Mouse (Mus musculus): ENCODE measurements around the gene Cox6b1. TPM values are rescaled to one million over a fixed set of nuclear protein-coding genes. Genes with fewer than 3 reads are reported as not detected.

The Cox6b1 gene
- 848 and 867 TPM in 2 replicates for polyA plus RNA-seq (2015; fragmentation: Nextera tagmentation; extraction: Ambion mirVana)

DNA sequence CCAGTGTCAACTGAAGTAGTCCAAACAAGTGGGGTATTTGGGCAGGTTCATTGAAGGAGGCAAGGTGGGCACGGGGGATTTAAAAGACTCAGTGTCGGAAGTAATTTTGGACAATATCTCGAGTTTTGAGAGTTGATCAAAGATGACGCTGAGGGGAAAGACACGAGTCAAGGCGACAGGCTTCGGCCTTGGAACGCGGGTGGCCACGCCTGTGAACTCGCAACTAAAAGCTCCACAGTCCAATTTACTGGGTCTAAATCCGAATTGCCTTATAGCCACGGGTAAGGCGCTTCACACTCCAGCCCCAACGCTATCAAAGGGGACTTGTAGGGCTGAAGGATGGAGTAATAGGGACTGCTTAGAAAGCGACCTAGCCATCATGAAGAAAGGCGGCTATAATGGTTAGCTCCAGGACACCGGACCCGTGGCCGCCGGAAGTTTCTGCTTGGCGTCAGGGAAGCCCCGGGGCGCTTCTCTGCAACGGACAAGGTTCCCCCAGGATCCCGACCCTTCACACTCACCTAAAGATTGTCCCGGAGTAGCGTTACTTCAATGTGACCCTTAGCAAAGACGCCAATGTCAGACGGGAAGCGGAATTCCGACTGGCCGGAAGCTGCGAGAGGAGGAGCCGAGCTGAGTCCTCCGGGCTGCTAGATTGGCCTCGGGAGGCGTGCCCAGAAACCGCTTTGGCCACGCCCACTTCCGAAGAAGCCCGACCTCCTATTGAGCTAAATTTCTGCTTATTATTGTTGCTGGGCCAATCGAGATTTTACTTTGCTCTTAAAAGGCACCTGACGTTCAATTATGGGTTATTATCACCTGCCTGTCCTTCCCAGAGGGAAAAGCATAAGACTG is at the start of gene Cox6b1:
TSS of gene Cox6b1 (minus strand) at position 622 of the 855 bp plus-strand sequence.
- Histone ChIP-seq H3K4me3 (replicated peaks) (peak within 1 kb of the TSS; percentile 77), H3K4me1 (peaks cover 11% of the 10 kb centered on the region), H3K27ac (replicated peaks) (peak within 1 kb of the TSS; percentile 61), H3K9me3 (replicated peaks) (no peaks in the 10 kb centered on the region), H3K9ac (peak within 1 kb of the TSS; percentile 74), H3K27me3 (peaks cover 9% of the 10 kb centered on the region), H3K36me3 (peaks cover 36% of the 10 kb centered on the region), H3K4me2 (replicated peaks) (peak within 1 kb of the TSS; percentile 77)
- 2% methylated on average over 44 of the region's 44 CpGs for WGBS
- ATAC-seq (ENCODE audit: insufficient number of reproducible peaks, low FRiP score, low TSS enrichment, low read depth): peak; percentile 93

DNA sequence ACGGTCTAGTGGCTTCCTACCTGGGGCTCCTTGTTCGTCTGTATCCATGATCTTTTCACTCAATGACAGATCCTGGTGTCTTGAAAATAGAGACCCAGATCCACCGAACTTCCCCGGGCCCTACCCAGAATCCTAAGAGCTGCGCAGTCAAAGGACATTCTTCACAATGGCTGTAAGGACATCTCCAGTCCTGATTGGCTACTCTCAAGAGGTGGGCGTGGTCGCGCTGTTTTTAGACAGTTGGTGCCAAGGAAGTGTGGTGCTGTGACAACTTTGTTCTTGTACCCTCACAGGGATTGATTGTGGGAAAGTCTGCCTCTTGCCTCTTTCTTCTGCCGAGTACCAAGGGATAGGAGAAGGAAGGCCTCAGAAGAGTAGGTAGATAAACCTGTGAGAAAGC is 45.5 kb upstream of the Cox6b1 start, which contains the start of gene Pmis2:
TSS of gene Pmis2 (minus strand) at position 126 of the 400 bp plus-strand sequence.
- Histone ChIP-seq H3K27me3 (no peaks in the 10 kb centered on the region; the same call in 1 of the 2 replicates), H3K9me3 (replicated peaks) (no peaks in the 10 kb centered on the region), H3K36me3 (no peaks in the 10 kb centered on the region), H3K27ac (replicated peaks) (no peak within 1 kb of the TSS), H3K9ac (no peak within 1 kb of the TSS), H3K4me3 (replicated peaks) (no peak within 1 kb of the TSS), H3K4me1 (no peaks in the 10 kb centered on the region), H3K4me2 (replicated peaks) (no peak within 1 kb of the TSS)
- ATAC-seq (ENCODE audit: insufficient number of reproducible peaks, low FRiP score, low TSS enrichment, low read depth): no peak
- WGBS: 71% methylated on average over 9 of the region's 9 CpGs

DNA sequence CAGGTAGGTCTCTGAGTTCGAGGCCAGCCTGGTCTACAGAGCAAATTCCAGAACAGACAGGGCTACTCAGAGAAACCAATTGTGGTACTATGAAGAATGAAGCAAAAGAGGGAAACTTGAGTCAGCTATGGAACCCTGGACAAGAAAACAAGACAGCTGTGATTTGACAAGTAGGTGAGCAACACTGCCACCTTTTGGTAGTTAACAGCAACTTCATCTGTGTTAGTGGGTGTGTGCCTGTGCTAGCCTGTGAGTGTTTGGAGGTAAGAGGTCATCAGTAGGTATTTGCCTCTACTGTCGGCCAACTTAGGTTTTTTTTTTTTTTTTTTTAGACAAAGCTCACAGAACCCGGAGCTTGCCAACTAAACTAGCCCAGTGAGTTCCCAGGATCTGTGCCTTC is 43.3 kb upstream of the Cox6b1 start:
- Histone ChIP-seq H3K27ac (replicated peaks) (no peak overlapping the region), H3K27me3 (no peaks in the 10 kb centered on the region), H3K4me1 (peaks cover 10% of the 10 kb centered on the region; the same call in 1 of the 2 replicates), H3K9ac (no peak overlapping the region), H3K4me3 (replicated peaks) (no peak overlapping the region), H3K9me3 (replicated peaks) (no peaks in the 10 kb centered on the region), H3K4me2 (replicated peaks) (no peak overlapping the region), H3K36me3 (no peaks in the 10 kb centered on the region)
- WGBS: 38% methylated on average over 3 of the region's 3 CpGs
- ATAC-seq (ENCODE audit: insufficient number of reproducible peaks, low FRiP score, low TSS enrichment, low read depth): no peak

DNA sequence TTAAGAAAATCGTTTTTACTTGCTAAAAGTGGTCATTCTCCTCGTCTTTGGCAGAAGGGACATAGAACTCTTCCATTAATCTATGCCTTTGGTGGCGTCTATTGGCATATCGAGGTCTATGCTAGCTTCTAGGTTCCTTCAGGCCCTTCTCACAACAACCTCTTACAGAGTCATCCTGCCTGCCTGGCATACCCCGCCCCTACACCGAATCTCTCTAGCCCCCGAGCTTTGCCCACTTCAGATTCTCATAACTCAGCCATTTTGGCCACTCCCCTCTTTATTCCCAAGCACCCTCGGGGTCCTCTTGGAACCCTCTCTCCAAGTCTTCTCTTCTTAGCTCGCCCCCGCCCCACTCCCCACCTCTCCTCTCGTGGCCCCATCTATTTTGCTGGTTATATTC is 39.4 kb upstream of the Cox6b1 start:
- Histone ChIP-seq H3K27ac (replicated peaks) (0 out of 2 replicates have a peak overlapping the region, but pooled peaks have one; percentile 44), H3K4me1 (peaks cover 14% of the 10 kb centered on the region; the same call in 1 of the 2 replicates), H3K9me3 (replicated peaks) (no peaks in the 10 kb centered on the region), H3K36me3 (peaks cover 21% of the 10 kb centered on the region), H3K27me3 (no peaks in the 10 kb centered on the region), H3K4me3 (replicated peaks) (peak overlapping the region; percentile 79), H3K9ac (peak overlapping the region; percentile 86), H3K4me2 (replicated peaks) (peak overlapping the region; percentile 87)
- ATAC-seq (ENCODE audit: insufficient number of reproducible peaks, low FRiP score, low TSS enrichment, low read depth): no peak
- WGBS: 9% methylated on average over 11 of the region's 11 CpGs

DNA sequence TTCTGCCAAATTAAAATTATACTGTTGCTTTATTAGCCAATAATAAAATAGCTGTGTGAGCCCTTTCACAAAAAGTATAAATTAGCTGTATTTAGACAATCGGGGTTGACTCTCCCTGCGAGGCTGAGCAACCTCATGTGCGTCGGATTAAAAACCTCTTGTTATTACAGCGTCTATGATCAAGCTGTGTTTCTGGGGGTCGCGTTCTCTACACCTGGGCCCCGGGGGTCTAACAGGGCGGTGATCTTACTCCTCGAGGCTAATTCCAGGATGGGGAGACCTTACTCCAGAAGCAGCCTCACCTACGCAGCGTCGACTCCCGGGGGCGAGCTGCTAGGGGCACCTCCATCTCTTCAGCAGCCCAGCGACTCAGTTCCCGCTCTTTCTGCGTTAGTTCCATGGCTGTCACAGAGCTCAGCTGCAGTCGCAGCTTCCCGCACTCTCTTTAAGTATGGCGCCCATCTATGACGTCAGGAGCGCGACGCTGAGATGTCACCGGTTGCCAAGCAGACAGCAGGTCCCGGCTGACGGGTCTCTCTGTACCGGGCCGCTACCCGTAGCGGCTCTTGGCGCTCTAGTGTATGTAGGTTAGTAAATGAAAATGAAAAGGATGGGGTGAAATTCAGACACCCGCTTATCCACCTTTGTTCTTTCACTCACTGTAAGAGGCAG is 38.7 kb upstream of the Cox6b1 start, which contains the start of gene Haus5:
TSS of gene Haus5 (minus strand) at position 466 of the 672 bp plus-strand sequence.
- Histone ChIP-seq H3K27me3 (no peaks in the 10 kb centered on the region), H3K4me2 (replicated peaks) (peak within 1 kb of the TSS; percentile 87), H3K9me3 (replicated peaks) (no peaks in the 10 kb centered on the region), H3K36me3 (peaks cover 27% of the 10 kb centered on the region), H3K4me1 (peaks cover 14% of the 10 kb centered on the region; the same call in 1 of the 2 replicates), H3K9ac (peak within 1 kb of the TSS; percentile 86), H3K4me3 (replicated peaks) (peak within 1 kb of the TSS; percentile 79), H3K27ac (replicated peaks) (0 out of 2 replicates have a peak within 1 kb of the TSS, but pooled peaks have one; percentile 44)
- peak; percentile 90 for ATAC-seq (ENCODE audit: insufficient number of reproducible peaks, low FRiP score, low TSS enrichment, low read depth)
- WGBS: under 1% methylated on average over 34 of the region's 34 CpGs

DNA sequence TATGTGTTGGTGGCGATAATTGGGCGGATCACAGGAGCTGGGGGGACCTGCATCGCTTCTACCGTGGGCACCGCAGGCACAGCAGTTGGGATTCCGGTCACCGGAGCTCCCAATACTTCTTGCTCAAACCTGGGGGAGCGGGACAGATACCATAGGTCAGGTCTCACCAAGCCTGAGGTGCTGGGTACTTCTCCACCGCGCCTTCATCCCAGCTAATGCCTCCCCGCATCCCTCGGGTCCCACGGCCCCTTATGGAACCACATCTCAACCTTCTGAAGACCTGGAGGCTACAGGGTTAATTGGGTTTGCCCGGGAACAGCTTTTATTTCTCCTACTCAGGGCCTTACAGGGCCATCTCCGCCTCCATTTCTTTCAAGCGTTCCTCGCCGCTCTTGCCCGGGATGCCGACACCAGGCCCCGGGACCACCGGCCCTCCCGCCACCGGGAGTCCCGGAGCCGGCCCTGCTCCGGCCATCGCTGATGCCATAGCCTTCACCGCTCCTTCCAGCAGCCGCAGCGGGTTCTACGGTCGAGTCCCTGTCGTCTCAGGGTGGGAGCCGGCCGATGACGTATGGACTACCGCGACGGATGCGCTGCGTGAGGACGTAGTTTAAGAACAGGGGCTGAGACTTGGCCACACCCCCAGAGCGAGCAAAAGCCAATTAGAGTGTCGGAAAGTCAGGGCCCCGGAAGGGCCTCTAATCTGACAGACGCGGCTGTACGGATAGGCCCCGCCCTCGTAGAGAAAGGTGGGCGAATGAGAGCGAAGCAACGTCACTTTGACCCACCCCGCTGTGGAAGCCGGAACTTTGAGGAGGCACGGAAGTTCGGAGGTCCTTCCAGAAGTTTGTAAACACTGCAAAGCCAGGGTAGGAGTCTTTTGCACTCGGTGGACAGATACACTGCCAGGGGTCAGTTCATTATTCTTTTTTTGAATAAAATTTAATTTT is 23.9 kb upstream of the Cox6b1 start, which contains the start of gene Rbm42:
TSS of gene Rbm42 (minus strand) at position 727 of the 950 bp plus-strand sequence.
- Histone ChIP-seq H3K9ac (peak within 1 kb of the TSS; percentile 99), H3K4me1 (peaks cover 15% of the 10 kb centered on the region), H3K36me3 (peaks cover 54% of the 10 kb centered on the region), H3K4me3 (replicated peaks) (peak within 1 kb of the TSS; percentile 98), H3K4me2 (replicated peaks) (peak within 1 kb of the TSS; percentile 93), H3K9me3 (replicated peaks) (no peaks in the 10 kb centered on the region), H3K27ac (replicated peaks) (peak within 1 kb of the TSS; percentile 58; the same call in 1 of the 2 replicates), H3K27me3 (no peaks in the 10 kb centered on the region)
- ATAC-seq (ENCODE audit: insufficient number of reproducible peaks, low FRiP score, low TSS enrichment, low read depth): peak; percentile 99
- WGBS: 1% methylated on average over 59 of the region's 59 CpGs

DNA sequence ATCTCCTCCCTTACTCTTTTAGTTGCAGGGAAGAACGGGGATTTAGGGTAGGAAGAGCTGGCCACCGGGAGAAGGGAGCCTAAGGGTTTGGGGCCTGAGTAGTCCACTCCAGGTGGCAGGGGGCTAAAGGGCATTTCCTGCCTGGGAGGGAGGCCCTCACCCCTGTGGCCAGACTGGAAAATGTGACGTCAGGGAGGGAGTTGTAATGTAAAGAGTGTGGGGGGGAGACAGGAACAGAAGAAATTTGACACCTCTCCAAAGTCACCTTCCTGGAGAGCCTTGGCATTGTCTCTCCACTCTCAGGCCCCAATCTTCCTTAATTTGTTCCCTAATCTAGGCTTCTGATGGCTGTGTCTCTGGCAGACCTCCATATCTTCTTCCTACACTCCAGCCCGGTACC is 13.1 kb upstream of the Cox6b1 start:
- Histone ChIP-seq H3K27me3 (peaks cover 31% of the 10 kb centered on the region), H3K9me3 (replicated peaks) (no peaks in the 10 kb centered on the region), H3K4me1 (peaks cover 15% of the 10 kb centered on the region), H3K4me2 (replicated peaks) (no peak overlapping the region), H3K27ac (replicated peaks) (no peak overlapping the region), H3K4me3 (replicated peaks) (no peak overlapping the region), H3K36me3 (peaks cover 37% of the 10 kb centered on the region), H3K9ac (no peak overlapping the region)
- 16% methylated on average over 4 of the region's 4 CpGs for WGBS
- ATAC-seq (ENCODE audit: insufficient number of reproducible peaks, low FRiP score, low TSS enrichment, low read depth): no peak

DNA sequence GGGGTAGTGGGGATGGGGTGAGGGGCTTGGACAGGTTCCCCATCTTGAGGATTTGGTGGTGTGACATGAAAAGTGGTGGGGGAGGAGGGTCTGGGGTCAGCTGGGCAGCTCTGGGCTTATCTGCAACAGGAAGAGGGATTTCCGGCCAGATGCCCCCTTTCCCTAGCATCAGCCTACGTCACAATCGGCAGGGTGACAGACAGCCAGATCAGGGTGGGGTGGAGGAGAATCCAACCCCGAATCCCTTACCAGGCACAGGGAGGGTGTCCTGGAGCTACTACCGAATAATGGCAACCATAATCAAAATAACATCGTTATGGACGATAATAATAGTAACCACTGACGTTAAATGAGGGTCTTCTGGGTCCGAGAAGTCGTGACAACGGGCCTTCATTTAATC is 10.4 kb upstream of the Cox6b1 start:
- no peak overlapping the region for H3K27ac ChIP-seq (replicated peaks)
- H3K4me2 ChIP-seq (replicated peaks): no peak overlapping the region
- H3K27me3 ChIP-seq: peaks cover 56% of the 10 kb centered on the region
- H3K4me1 ChIP-seq: peaks cover 20% of the 10 kb centered on the region
- peaks cover 10% of the 10 kb centered on the region for H3K36me3 ChIP-seq
- no peaks in the 10 kb centered on the region for H3K9me3 ChIP-seq (replicated peaks)
- no peak for ATAC-seq (ENCODE audit: insufficient number of reproducible peaks, low FRiP score, low TSS enrichment, low read depth)
- H3K4me3 ChIP-seq (replicated peaks): no peak overlapping the region
- no peak overlapping the region for H3K9ac ChIP-seq
- WGBS: 20% methylated on average over 11 of the region's 11 CpGs

DNA sequence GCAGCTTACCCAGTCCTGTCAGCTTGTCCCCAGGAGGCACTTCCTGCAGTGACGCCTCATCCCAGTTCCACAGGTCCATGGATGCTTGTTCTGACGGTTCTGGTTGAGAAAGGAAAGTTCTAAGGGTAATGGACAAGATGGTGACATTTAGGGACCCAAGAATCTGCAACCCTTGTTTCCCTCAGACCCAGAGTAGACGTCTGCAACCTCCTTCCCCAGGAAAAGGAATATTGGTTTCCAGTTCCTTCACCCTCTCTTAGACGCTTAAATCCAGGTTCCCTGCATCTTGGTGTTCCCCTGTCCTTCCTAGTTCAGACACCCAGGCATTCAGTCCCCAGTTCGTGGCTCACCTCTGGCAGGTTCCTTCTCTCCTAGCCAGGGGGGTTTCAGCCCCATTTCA is 9.8 kb upstream of the Cox6b1 start, which contains the start of gene Etv2:
TSS of gene Etv2 (minus strand) at position 101 of the 400 bp plus-strand sequence.
- H3K9me3 ChIP-seq (replicated peaks): no peaks in the 10 kb centered on the region
- H3K4me2 ChIP-seq (replicated peaks): peak within 1 kb of the TSS; percentile 23
- H3K4me3 ChIP-seq (replicated peaks): peak within 1 kb of the TSS; percentile 7; the same call in 1 of the 2 replicates
- peaks cover 20% of the 10 kb centered on the region for H3K4me1 ChIP-seq
- 4% methylated on average over 5 of the region's 5 CpGs for WGBS
- H3K9ac ChIP-seq: no peak within 1 kb of the TSS
- ATAC-seq (ENCODE audit: insufficient number of reproducible peaks, low FRiP score, low TSS enrichment, low read depth): no peak
- H3K27me3 ChIP-seq: peaks cover 61% of the 10 kb centered on the region
- peaks cover 4% of the 10 kb centered on the region for H3K36me3 ChIP-seq
- no peak within 1 kb of the TSS for H3K27ac ChIP-seq (replicated peaks)

DNA sequence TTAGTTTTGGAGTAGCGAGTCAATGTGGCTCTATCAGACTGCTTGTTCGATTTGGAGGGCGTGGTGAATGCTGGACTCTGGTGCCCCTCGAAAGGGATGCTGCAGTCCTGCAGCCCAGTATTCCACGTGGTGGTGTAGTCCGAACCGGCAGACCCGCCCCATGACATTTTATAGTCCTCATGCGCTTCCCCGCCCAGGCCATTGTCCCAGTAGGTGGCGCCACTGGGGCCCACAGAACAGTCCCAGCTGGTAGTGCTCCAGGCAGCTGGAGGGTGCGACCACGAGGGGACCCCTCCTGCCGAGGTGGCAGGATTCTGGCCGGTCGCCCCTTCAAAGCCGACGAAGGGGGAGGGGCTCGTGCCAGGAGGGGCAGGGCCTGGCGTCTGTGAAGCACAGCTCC is 8.7 kb upstream of the Cox6b1 start:
- ATAC-seq (ENCODE audit: insufficient number of reproducible peaks, low FRiP score, low TSS enrichment, low read depth): no peak
- no peak overlapping the region for H3K9ac ChIP-seq

More for the DNA sequence above, 8.7 kb upstream of the Cox6b1 start:
- under 1% methylated on average over 20 of the region's 20 CpGs for WGBS
- no peak overlapping the region for H3K27ac ChIP-seq (replicated peaks)
- H3K36me3 ChIP-seq: no peaks in the 10 kb centered on the region
- H3K4me3 ChIP-seq (replicated peaks): peak overlapping the region; percentile 7; the same call in 1 of the 2 replicates
- H3K9me3 ChIP-seq (replicated peaks): no peaks in the 10 kb centered on the region
- peak overlapping the region; percentile 23 for H3K4me2 ChIP-seq (replicated peaks)
- H3K27me3 ChIP-seq: peaks cover 65% of the 10 kb centered on the region
- H3K4me1 ChIP-seq: peaks cover 20% of the 10 kb centered on the region

Measured in embryonic facial prominence, embryonic 15.5 days (tissue).